Mouse (Mus musculus): ENCODE data around the gene Atp6v0c.
A peak's percentile ranks its signal among the peaks of the same experiment; 100 is the strongest.
"Not testable (repeated sequence)": the region's sequence is repeated elsewhere in the genome, so short reads cannot be mapped to it uniquely, and the experiment has no call there.

The Atp6v0c gene

GRCm38 (mm10) chr17:24161466-24161865 lies 8.0 kb downstream of the Atp6v0c start:
- no peak for DNase-seq (ENCODE audit: extremely low read depth, low read depth, low spot score)

GRCm38 (mm10) chr17:24157526-24157925 lies 12.0 kb downstream of the Atp6v0c start:
- DNase-seq (ENCODE audit: extremely low read depth, low read depth, low spot score): no peak

GRCm38 (mm10) chr17:24157121-24157520 lies 12.4 kb downstream of the Atp6v0c start:
- no peak for DNase-seq (ENCODE audit: extremely low read depth, low read depth, low spot score)

GRCm38 (mm10) chr17:24156394-24156793 lies 13.1 kb downstream of the Atp6v0c start:
- DNase-seq (ENCODE audit: extremely low read depth, low read depth, low spot score): no peak

GRCm38 (mm10) chr17:24155742-24156141 lies 13.8 kb downstream of the Atp6v0c start:
- DNase-seq (ENCODE audit: extremely low read depth, low read depth, low spot score): no peak

- no peak for DNase-seq (ENCODE audit: extremely low read depth, low read depth, low spot score)
Measured at GRCm38 (mm10) chr17:24154463-24154862, 15.0 kb downstream of the Atp6v0c start.

GRCm38 (mm10) chr17:24151890-24152563 lies 17.5 kb downstream of the Atp6v0c start:
- no peak for DNase-seq (ENCODE audit: extremely low read depth, low read depth, low spot score)

GRCm38 (mm10) chr17:24151382-24151781 lies 18.1 kb downstream of the Atp6v0c start:
- DNase-seq (ENCODE audit: extremely low read depth, low read depth, low spot score): no peak

- no peak for DNase-seq (ENCODE audit: extremely low read depth, low read depth, low spot score)
Measured at GRCm38 (mm10) chr17:24150824-24151223, 18.7 kb downstream of the Atp6v0c start, which contains the start of gene Pdpk1. Pdpk1 (minus strand) TSS chr17:24150924.

- no peak for DNase-seq (ENCODE audit: extremely low read depth, low read depth, low spot score)
Measured at GRCm38 (mm10) chr17:24149421-24149820, 20.1 kb downstream of the Atp6v0c start.

- no peak for DNase-seq (ENCODE audit: extremely low read depth, low read depth, low spot score)
Measured at GRCm38 (mm10) chr17:24142897-24143296, 26.6 kb downstream of the Atp6v0c start.

- peak; percentile 54 for DNase-seq (ENCODE audit: extremely low read depth, low read depth, low spot score)
Measured at GRCm38 (mm10) chr17:24141425-24141920, 28.0 kb downstream of the Atp6v0c start.

- DNase-seq (ENCODE audit: extremely low read depth, low read depth, low spot score): no peak
Measured at GRCm38 (mm10) chr17:24140845-24141424, 28.6 kb downstream of the Atp6v0c start.

GRCm38 (mm10) chr17:24139968-24140367 lies 29.5 kb downstream of the Atp6v0c start:
- DNase-seq (ENCODE audit: extremely low read depth, low read depth, low spot score): peak; percentile 59

GRCm38 (mm10) chr17:24139256-24139655 lies 30.2 kb downstream of the Atp6v0c start:
- no peak for DNase-seq (ENCODE audit: extremely low read depth, low read depth, low spot score)

- DNase-seq (ENCODE audit: extremely low read depth, low read depth, low spot score): no peak
Measured at GRCm38 (mm10) chr17:24137226-24137880, 32.1 kb downstream of the Atp6v0c start.

- no peak for DNase-seq (ENCODE audit: extremely low read depth, low read depth, low spot score)
Measured at GRCm38 (mm10) chr17:24134062-24134461, 35.4 kb downstream of the Atp6v0c start.

GRCm38 (mm10) chr17:24132919-24133318 lies 36.6 kb downstream of the Atp6v0c start:
- not testable (repeated sequence) for DNase-seq (ENCODE audit: extremely low read depth, low read depth, low spot score)

- no peak for DNase-seq (ENCODE audit: extremely low read depth, low read depth, low spot score)
Measured at GRCm38 (mm10) chr17:24131570-24131969, 37.9 kb downstream of the Atp6v0c start.

GRCm38 (mm10) chr17:24129246-24129645 lies 40.3 kb downstream of the Atp6v0c start:
- not testable (repeated sequence) for DNase-seq (ENCODE audit: extremely low read depth, low read depth, low spot score)

- DNase-seq (ENCODE audit: extremely low read depth, low read depth, low spot score): no peak
Measured at GRCm38 (mm10) chr17:24127592-24127991, 41.9 kb downstream of the Atp6v0c start.

GRCm38 (mm10) chr17:24126801-24127200 lies 42.7 kb downstream of the Atp6v0c start:
- no peak for DNase-seq (ENCODE audit: extremely low read depth, low read depth, low spot score)
